Mouse (Mus musculus) embryonic fibroblast, embryonic 13.5 days (primary cell): Measurements from ENCODE around the gene Cops6.

Source experiments
- CTCF ChIP-seq: IDR thresholded peaks from 2 replicates; pipeline ENCODE4 v1.5.1; 2011; ENCODE audit warnings: mild to moderate bottlenecking, control low read depth, low read length, moderate library complexity, borderline replicate concordance; ENCODE audit not compliant: insufficient read depth
- POLR2A ChIP-seq: IDR thresholded peaks from 2 replicates; pipeline ENCODE4 v1.6.1; 2011; ENCODE audit warnings: low read depth, mild to moderate bottlenecking, control low read depth, low read length, moderate library complexity

DNA sequence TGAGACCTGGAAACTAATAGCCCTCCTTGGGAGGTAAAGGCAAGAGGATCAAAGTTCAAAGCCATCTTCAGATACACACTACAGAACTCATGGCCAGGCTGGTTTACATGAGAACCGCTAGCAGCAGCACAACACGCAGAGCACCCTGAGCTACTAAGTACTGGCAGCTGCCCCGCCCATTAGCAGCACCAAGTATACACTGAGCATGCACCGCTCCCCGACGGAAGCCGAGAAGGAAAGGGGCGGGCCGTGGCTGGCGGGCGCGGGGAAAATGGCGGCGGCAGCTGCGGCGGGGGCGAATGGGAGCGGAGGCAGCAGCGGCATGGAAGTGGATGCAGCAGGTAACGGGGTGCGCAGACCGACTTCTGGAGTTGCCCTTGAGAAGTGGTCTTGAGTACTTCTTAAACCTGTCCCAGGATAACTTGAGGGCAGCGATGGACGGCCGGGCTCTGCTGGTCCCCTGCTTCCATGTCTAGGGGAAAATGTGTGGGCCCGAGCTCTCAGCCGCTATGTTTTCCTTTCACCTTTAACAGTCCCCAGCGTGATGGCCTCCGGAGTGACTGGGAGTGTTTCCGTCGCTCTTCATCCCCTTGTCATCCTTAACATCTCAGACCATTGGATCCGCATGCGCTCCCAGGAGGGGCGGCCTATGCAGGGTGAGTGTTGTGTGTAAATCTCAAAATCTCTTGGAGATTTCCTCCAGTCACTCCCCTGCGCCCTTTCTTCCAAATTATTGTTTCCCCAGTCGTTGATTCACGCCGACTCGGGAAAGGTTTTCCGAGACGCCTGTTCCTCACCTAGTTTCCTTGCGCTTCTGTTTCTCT lies at the start of gene Cops6:
- TF ChIP-seq POLR2A: peak; percentile 89
- no peak for TF ChIP-seq CTCF
